Mouse (Mus musculus): ENCODE results near the gene Bicra. TPM values are rescaled to one million over a fixed set of nuclear protein-coding genes. Genes with fewer than 3 reads are reported as not detected.

Bicra gene
- polyA plus RNA-seq, 1 experiment from 2014 or later, result 8.9 TPM

DNA sequence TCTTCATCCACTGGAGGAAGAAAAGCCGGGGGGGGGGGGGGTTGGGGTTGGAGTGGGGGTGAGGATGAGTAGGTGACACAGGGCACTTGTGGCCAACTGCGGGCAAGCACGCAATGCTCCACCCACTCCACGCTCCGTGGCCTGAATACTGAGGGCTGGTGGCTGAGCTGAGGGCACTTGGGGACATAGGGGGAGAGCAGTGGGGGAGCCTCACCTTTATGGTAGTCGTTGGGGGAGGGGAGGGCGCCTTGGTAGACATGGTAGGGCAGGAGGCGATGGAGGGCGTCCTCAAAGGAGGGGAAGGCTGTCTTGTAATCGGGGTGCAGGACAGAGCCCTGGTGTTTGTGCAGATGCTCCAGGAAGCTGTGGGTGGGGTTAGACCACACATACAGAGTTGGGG, 72.3 kb downstream of the Bicra start:
- no peaks in the 10 kb centered on the region for H3K27me3 ChIP-seq (replicated peaks; ENCODE audit: low read depth, poor library complexity, severe bottlenecking)
- WGBS, result 96% methylated on average over 10 of the region's 10 CpGs
- H3K9me3 ChIP-seq, result peaks cover 7% of the 10 kb centered on the region; the same call in 1 of the 2 replicates
- no peaks in the 10 kb centered on the region for H3K4me1 ChIP-seq
- peaks cover 99% of the 10 kb centered on the region for H3K36me3 ChIP-seq (replicated peaks)
- DNase-seq (ENCODE audit: low spot score), result no peak
- no peak overlapping the region for H3K4me3 ChIP-seq
- H3K27ac ChIP-seq (replicated peaks), result no peak overlapping the region

DNA sequence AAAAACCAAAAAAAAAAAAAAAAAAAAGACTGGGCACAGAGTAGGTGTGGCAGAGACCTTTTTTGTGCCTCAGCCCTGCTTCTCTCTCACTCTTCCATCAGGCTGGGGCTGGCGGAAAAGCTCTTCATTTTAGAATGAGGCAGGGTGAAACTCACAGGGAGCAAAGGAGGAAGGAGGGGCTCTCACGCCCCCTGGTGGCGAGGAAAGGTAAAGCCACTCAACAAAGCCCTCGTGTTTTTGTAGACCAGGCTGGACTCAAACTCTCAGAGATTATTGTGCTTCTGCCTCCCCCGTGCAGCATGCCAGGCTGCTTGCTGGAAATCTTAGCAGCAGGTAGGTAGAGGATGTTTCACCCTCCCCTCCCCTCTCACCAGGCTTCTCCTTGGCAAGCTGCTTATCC, 73.0 kb downstream of the Bicra start:
- Histone ChIP-seq H3K4me3 (no peak overlapping the region), H3K36me3 (replicated peaks) (peaks cover 99% of the 10 kb centered on the region), H3K27ac (replicated peaks) (no peak overlapping the region), H3K27me3 (replicated peaks; ENCODE audit: low read depth, poor library complexity, severe bottlenecking) (no peaks in the 10 kb centered on the region), H3K4me1 (no peaks in the 10 kb centered on the region), H3K9me3 (peaks cover 7% of the 10 kb centered on the region; the same call in 1 of the 2 replicates)
- peak; percentile 59 for DNase-seq (ENCODE audit: low spot score)
- 61% methylated on average over 5 of the region's 5 CpGs for WGBS

DNA sequence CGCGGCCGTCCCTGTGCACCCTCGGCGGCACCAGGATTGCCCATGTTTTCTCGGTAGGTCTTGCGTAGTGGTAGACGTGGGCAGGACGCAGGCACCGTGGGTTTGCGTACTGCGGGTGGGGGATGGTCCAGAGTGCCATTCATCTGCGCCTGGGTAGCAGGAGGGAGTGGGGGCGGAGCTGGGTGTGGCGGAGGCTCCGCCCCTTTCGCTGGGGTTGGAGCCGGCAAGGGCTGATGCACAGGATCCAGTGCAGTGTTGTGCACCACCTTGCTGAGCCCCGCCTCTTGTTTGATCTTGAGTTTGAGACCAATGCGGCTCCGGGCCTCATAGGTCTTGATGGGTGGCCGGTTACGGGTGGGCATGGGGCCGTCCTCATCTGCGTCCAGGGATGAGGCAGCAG, 75.5 kb downstream of the Bicra start:
- H3K27ac ChIP-seq (replicated peaks), result no peak overlapping the region
- peaks cover 76% of the 10 kb centered on the region for H3K36me3 ChIP-seq (replicated peaks)
- no peaks in the 10 kb centered on the region for H3K27me3 ChIP-seq (replicated peaks; ENCODE audit: low read depth, poor library complexity, severe bottlenecking)
- 66% methylated on average over 25 of the region's 25 CpGs for WGBS
- peaks cover 2% of the 10 kb centered on the region for H3K4me1 ChIP-seq
- no peak overlapping the region for H3K4me3 ChIP-seq
- no peak for DNase-seq (ENCODE audit: low spot score)
- H3K9me3 ChIP-seq, result no peaks in the 10 kb centered on the region

DNA sequence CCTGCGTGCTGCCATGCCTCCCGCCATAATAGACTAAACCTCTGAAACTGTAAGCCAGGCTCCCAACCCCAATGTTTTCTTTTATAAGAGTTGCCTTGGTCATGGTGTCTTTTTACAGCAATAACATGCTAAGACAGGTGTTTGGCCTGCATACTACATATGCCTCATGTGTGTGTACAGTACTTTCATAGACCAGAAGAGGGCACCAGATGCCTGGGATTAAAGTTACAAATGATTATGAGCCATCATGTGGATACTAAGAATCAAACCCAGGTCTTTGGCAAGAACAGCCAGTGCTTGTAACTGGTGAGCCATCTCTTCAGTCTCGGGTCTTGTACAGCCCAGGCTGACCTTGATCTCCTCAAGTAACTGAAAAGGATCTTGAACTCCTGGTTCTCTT, 78.0 kb downstream of the Bicra start:
- Histone ChIP-seq H3K36me3 (replicated peaks) (peaks cover 51% of the 10 kb centered on the region), H3K4me1 (peaks cover 6% of the 10 kb centered on the region), H3K4me3 (no peak overlapping the region), H3K27ac (replicated peaks) (no peak overlapping the region), H3K27me3 (replicated peaks; ENCODE audit: low read depth, poor library complexity, severe bottlenecking) (no peaks in the 10 kb centered on the region), H3K9me3 (no peaks in the 10 kb centered on the region)
- WGBS, result 87% methylated on average over 3 of the region's 3 CpGs
- no peak for DNase-seq (ENCODE audit: low spot score)

DNA sequence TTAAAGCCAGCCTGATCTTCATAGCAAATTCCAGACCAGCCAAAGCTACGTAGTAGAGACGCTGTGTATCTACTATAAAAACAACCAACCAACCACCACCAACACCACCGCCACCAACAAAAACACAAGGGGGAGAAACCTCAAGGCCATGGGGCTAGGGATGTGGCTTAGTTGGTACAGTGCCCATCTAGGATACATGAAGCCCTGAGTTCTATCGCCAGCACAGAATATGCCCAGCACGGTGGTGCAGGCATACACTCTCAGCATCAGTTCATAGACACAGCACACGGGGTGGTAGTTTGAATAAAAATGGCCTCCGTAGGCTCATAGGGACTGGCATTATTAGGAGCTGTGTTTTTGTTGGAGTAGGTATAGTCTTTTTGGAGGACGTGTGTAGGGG, 79.4 kb downstream of the Bicra start:
- H3K27ac ChIP-seq (replicated peaks), result no peak overlapping the region
- no peaks in the 10 kb centered on the region for H3K9me3 ChIP-seq
- peaks cover 15% of the 10 kb centered on the region for H3K4me1 ChIP-seq
- peaks cover 37% of the 10 kb centered on the region for H3K36me3 ChIP-seq (replicated peaks)
- no peak for DNase-seq (ENCODE audit: low spot score)
- H3K4me3 ChIP-seq, result no peak overlapping the region
- WGBS, result 89% methylated on average over 8 of the region's 8 CpGs
- H3K27me3 ChIP-seq (replicated peaks; ENCODE audit: low read depth, poor library complexity, severe bottlenecking), result no peaks in the 10 kb centered on the region

DNA sequence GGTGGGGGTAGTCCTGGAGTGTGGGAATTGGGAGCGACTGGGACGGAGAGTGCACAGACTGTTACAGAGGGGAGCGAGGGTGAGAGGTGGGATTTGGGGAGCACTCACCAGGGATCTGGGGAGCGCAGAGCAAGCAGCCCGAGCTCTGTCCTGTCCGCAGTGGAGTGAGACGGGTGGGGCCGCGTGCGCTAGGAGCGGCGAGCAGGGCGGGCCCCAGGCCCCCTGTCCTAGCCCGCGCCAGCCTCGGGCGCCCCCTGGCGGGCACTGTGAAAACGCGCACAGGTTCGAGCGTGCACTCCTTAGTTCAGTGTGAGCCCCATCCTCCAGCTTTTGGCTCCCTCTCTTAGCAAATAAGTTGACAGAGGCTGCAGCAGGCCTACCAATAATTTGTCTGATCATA, 80.4 kb downstream of the Bicra start, which contains the start of gene Ehd2:
Gene Ehd2, minus strand, starts transcription at position 256 of the 400 bp plus-strand sequence.
- DNase-seq (ENCODE audit: low spot score), result peak; percentile 83
- peak within 1 kb of the TSS; percentile 57 for H3K4me3 ChIP-seq
- H3K9me3 ChIP-seq, result 0 out of 2 replicates have a peak, but pooled peaks cover 2% of the 10 kb centered on the region
- under 1% methylated on average over 22 of the region's 22 CpGs for WGBS
- no peaks in the 10 kb centered on the region for H3K27me3 ChIP-seq (replicated peaks; ENCODE audit: low read depth, poor library complexity, severe bottlenecking)
- peak within 1 kb of the TSS; percentile 74 for H3K27ac ChIP-seq (replicated peaks)
- peaks cover 25% of the 10 kb centered on the region for H3K4me1 ChIP-seq
- peaks cover 27% of the 10 kb centered on the region for H3K36me3 ChIP-seq (replicated peaks)

DNA sequence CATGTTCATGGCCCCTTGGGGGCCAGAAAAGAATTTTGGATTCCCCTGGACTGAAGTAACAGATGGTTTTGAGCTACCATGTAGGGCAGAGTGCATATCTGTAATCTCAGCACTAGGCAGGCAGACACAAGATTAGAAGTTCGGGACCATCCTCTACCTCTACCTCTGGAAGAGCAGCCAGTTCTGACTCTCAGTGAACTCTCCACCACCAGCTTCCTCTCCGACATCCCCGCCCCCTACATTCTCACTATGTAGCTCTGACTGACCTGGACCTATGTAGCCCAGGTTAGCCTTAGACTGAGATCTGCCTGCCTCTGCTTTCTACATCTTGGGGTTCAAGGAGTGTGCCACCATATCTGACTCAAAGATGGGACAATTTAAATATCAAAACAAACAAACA, 81.2 kb downstream of the Bicra start:
- 83% methylated on average over 3 of the region's 3 CpGs for WGBS
- Histone ChIP-seq H3K4me1 (peaks cover 33% of the 10 kb centered on the region), H3K4me3 (peak overlapping the region; percentile 57), H3K27ac (replicated peaks) (no peak overlapping the region), H3K9me3 (0 out of 2 replicates have a peak, but pooled peaks cover 4% of the 10 kb centered on the region), H3K27me3 (replicated peaks; ENCODE audit: low read depth, poor library complexity, severe bottlenecking) (no peaks in the 10 kb centered on the region), H3K36me3 (replicated peaks) (peaks cover 19% of the 10 kb centered on the region)
- no peak for DNase-seq (ENCODE audit: low spot score)

DNA sequence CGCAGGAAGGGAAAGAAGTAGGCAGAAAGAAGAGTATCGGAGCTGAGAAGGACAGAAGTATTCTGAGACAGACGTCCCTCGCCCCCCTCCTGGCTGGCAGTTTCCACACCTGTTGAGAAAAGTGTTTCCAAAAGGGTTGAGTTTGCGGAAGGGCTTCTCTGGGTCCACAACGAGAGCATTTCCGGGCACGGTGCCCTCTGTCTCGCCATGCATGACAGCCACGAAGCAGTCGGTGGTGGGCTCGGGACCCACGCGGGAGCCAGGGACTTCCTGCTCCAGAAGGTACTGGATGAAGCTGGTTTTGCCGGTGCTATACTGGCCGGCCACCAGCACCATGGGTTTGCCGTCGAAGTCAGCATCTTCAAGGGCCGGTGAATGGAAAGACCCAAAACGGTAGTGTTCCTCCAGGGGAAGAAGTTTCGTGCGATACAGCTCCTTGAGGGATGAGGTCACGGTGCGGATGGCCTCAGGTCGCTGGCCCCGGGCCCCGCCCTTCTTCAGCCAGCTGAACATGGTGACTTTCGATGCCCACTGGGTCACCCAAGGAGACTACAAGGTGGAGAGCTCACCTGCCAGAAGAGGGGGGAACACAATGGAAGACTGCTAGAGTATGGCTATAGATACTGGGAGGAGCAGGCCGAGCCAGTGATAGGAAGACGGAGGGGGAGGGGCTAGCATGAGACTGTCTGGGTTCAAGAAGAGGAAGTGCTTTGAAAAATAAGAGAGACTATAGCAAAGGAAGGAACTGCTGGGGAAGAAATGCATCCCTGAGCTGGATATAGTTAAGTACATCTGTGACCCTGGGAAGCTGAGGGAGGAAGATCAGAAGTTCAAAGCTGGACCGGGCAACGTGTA, 83.7 kb downstream of the Bicra start:
- H3K36me3 ChIP-seq (replicated peaks), result no peaks in the 10 kb centered on the region
- DNase-seq (ENCODE audit: low spot score), result no peak
- H3K4me1 ChIP-seq, result peaks cover 41% of the 10 kb centered on the region
- no peak overlapping the region for H3K4me3 ChIP-seq
- no peaks in the 10 kb centered on the region for H3K27me3 ChIP-seq (replicated peaks; ENCODE audit: low read depth, poor library complexity, severe bottlenecking)
- WGBS, result 86% methylated on average over 32 of the region's 32 CpGs
- H3K9me3 ChIP-seq, result 0 out of 2 replicates have a peak, but pooled peaks cover 4% of the 10 kb centered on the region
- H3K27ac ChIP-seq (replicated peaks), result peak overlapping the region; percentile 0; the same call in 1 of the 2 replicates

DNA sequence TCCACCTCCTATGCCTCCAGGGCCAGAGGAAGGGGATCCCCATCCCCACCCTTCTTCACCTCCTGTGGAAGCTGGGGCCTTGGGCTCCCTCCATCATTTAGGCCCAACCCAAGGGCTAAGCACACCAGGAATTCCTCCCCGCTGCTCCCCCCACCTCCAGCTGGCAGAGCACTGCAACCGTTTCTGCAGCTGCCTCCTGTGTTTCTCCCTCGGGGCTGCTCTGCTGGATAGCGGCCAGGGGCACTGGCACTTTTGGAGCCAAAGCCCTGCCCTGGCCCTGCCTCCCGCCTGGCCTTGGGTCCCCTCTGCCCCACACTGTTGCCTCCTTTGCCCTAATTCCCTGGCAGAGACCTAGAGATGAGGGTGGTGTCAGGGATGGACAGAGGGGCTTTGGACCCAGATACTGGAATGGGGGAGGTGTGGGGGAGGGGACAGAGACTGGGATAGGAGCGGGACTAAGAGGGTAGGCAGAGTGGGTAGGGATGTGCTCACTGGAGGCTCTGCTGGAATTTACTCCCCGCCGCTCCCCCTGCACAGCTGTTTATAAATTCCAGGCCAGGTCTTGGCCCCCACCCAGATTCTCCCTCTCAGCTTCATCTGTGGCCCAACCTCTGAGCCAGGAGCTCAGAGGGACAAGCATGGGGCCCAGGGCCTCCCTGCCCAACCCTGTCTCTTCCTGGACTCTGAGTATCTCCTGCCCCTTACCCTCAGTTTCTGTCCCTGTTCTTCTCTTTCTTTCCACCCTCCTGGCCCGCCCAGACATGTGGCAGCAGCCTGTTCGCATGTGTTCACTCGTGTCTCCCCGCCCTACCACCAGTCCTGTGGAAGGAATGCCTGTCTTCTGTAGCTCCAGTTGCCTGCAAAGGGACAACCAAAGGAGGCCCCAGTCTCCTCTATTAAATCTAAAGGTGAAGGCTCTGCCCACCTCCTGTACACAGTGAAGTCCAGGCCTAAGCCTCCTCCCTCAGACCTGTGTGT, 85.1 kb downstream of the Bicra start:
- H3K4me1 ChIP-seq, result peaks cover 41% of the 10 kb centered on the region
- H3K9me3 ChIP-seq, result 0 out of 2 replicates have a peak, but pooled peaks cover 4% of the 10 kb centered on the region
- H3K36me3 ChIP-seq (replicated peaks), result 0 out of 2 replicates have a peak, but pooled peaks cover under 1% of the 10 kb centered on the region
- H3K4me3 ChIP-seq, result peak overlapping the region; percentile 33; the same call in 1 of the 2 replicates
- peak overlapping the region; percentile 76 for H3K27ac ChIP-seq (replicated peaks)
- H3K27me3 ChIP-seq (replicated peaks; ENCODE audit: low read depth, poor library complexity, severe bottlenecking), result no peaks in the 10 kb centered on the region
- WGBS, result 26% methylated on average over 12 of the region's 12 CpGs
- DNase-seq (ENCODE audit: low spot score), result peak; percentile 57

DNA sequence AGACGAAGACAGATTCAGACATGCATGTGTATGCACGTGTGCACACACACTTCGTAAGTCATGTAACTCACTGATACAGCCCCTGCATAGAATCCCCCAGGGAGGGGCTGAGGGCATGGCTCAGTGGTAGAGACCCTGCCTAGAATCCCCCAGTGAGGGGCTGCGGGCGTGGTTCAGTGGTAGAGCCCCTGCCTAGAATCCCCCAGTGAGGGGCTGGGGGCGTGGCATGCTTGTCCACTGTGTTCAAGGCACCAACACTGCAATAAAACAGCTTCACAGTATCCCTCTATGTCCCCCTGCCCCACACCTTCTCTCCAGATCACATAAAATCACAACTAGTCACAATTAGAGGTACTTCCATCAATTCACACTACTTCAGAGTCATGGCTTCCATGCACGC, 85.9 kb downstream of the Bicra start:
- no peak for DNase-seq (ENCODE audit: low spot score)
- WGBS, result 88% methylated on average over 7 of the region's 7 CpGs
- Histone ChIP-seq H3K4me3 (peak overlapping the region; percentile 33; the same call in 1 of the 2 replicates), H3K9me3 (0 out of 2 replicates have a peak, but pooled peaks cover 4% of the 10 kb centered on the region), H3K36me3 (replicated peaks) (peaks cover 4% of the 10 kb centered on the region; the same call in 1 of the 2 replicates), H3K27ac (replicated peaks) (0 out of 2 replicates have a peak overlapping the region, but pooled peaks have one; percentile 76), H3K4me1 (peaks cover 34% of the 10 kb centered on the region), H3K27me3 (replicated peaks; ENCODE audit: low read depth, poor library complexity, severe bottlenecking) (no peaks in the 10 kb centered on the region)

DNA sequence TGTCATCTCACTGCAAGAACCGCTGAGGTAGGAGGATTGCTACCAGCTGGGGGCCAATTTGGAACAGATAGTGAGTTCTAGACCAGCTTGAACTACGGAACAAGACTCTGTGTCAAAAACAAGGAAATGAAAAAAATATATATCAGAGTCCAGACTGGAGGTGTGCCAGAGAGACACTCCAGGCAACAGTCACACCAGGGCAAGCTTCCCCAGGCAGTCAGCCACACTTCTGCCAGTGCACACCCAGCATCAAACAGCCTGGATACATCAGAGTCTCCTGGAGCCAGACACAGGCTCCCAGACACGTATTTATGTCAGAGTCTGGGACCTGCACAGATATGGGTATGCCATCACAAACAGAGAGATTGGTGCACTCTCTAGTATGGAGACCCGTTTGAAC, 86.5 kb downstream of the Bicra start:
- no peak overlapping the region for H3K4me3 ChIP-seq
- WGBS, result 58% methylated on average over 4 of the region's 4 CpGs
- H3K27me3 ChIP-seq (replicated peaks; ENCODE audit: low read depth, poor library complexity, severe bottlenecking), result peaks cover 2% of the 10 kb centered on the region; the same call in 1 of the 2 replicates
- H3K27ac ChIP-seq (replicated peaks), result no peak overlapping the region
- H3K9me3 ChIP-seq, result 0 out of 2 replicates have a peak, but pooled peaks cover 4% of the 10 kb centered on the region
- no peak for DNase-seq (ENCODE audit: low spot score)
- peaks cover 34% of the 10 kb centered on the region for H3K4me1 ChIP-seq
- peaks cover 4% of the 10 kb centered on the region; the same call in 1 of the 2 replicates for H3K36me3 ChIP-seq (replicated peaks)

DNA sequence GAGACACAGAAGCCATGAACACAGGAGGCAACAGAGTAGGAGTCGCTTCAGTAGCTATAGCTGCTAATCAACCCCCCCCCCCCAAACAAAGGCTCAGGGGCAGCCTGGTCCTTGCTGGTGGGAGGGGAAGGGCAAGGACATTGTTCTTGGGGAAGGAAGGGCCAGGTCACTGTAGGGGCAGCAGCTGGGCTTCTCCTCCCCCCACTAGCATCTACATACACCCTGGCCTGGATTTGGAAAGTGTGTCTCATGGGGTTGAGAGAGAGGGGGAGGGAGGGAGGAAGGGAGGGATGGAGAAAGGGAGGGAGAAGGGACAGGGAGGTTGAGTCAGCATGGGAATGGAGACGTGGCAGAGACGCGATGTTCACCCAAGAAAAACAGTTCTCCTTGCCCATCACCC, 87.0 kb downstream of the Bicra start:
- Histone ChIP-seq H3K4me3 (no peak overlapping the region), H3K27me3 (replicated peaks; ENCODE audit: low read depth, poor library complexity, severe bottlenecking) (peaks cover 8% of the 10 kb centered on the region), H3K27ac (replicated peaks) (no peak overlapping the region), H3K9me3 (0 out of 2 replicates have a peak, but pooled peaks cover 4% of the 10 kb centered on the region), H3K36me3 (replicated peaks) (peaks cover 4% of the 10 kb centered on the region; the same call in 1 of the 2 replicates), H3K4me1 (peaks cover 34% of the 10 kb centered on the region)
- 52% methylated on average over 4 of the region's 4 CpGs for WGBS
- no peak for DNase-seq (ENCODE audit: low spot score)

Measured in embryonic facial prominence, embryonic 10.5 days (tissue).